Mouse (Mus musculus) limb, embryonic 11.5 days (tissue): Measurements from ENCODE around the gene Ttll12. TPM values are rescaled to one million over a fixed set of nuclear protein-coding genes. Genes with fewer than 3 reads are reported as not detected.
A peak's percentile ranks its signal among the peaks of the same experiment; 100 is the strongest.

ENCODE experiments used
- ATAC-seq: fragments of 200-750 bp; cut with Nextera tagmentation; 2 replicates; pipeline ENCODE4 v1.8.0; 2017; ENCODE audit warnings: low read depth; ENCODE audit not compliant: insufficient number of reproducible peaks, low FRiP score, low TSS enrichment
- DNase-seq: peaks from one replicate; pipeline ENCODE4 v3.0.0-alpha.2; 2015; ENCODE audit warnings: low spot score
- H3K27ac ChIP-seq: fragments of 300-500 bp; sonication (generic); replicated peaks from 2 replicates; pipeline ENCODE4 v1.5.1; 2014; ENCODE audit warnings: low read depth, mild to moderate bottlenecking, low read length
- H3K27me3 ChIP-seq: fragments of 300-500 bp; sonication (generic); 2 replicates; pipeline ENCODE4 v1.6.1; 2014; ENCODE audit warnings: mild to moderate bottlenecking, low read length, mixed read lengths; ENCODE audit not compliant: control insufficient read depth, insufficient read depth
- H3K36me3 ChIP-seq: fragments of 300-500 bp; sonication (generic); 2 replicates; pipeline ENCODE4 v1.6.1; 2014; ENCODE audit warnings: mild to moderate bottlenecking, low read length, moderate library complexity, mixed read lengths; ENCODE audit not compliant: control insufficient read depth, insufficient read depth
- H3K4me1 ChIP-seq: fragments of 300-500 bp; sonication (generic); 2 replicates; pipeline ENCODE4 v1.6.1; 2014; ENCODE audit warnings: low read length, mixed read lengths; ENCODE audit not compliant: control insufficient read depth, insufficient read depth
- H3K4me2 ChIP-seq: fragments of 300-500 bp; sonication (generic); 2 replicates; pipeline ENCODE4 v1.6.1; 2014; ENCODE audit warnings: low read depth, mild to moderate bottlenecking, moderate library complexity; ENCODE audit not compliant: severe bottlenecking
- H3K4me3 ChIP-seq: fragments of 300-500 bp; sonication (generic); 2 replicates; pipeline ENCODE4 v1.5.1; 2014; ENCODE audit warnings: low read depth, low read length
- H3K9ac ChIP-seq: fragments of 300-500 bp; sonication (generic); 2 replicates; pipeline ENCODE4 v1.6.1; 2014; ENCODE audit warnings: mild to moderate bottlenecking, low read length
- H3K9me3 ChIP-seq: fragments of 300-500 bp; sonication (generic); 2 replicates; pipeline ENCODE4 v1.6.1; 2016; ENCODE audit warnings: low read length; ENCODE audit not compliant: control insufficient read depth
- WGBS: fragments of 180-500 bp; shearing (Covaris S2); extraction: QIAGEN DNeasy Blood & Tissue Kit; methylation state at CpG from one replicate; pipeline ENCODE4 v1.1.7; 2014; 5-methylcytosine and 5-hydroxymethylcytosine counted together
- polyA plus RNA-seq: library from polyadenylated mRNA; unstranded; fragments of >200 nt; fragmentation: Nextera tagmentation; extraction: Ambion mirVana; gene quantifications from 2 replicates; pipeline ENCODE4 v1.2.1, GENCODE M21; 2014

Gene Ttll12
- polyA plus RNA-seq, 1 experiment from 2014 or later: 59.1 TPM

DNA sequence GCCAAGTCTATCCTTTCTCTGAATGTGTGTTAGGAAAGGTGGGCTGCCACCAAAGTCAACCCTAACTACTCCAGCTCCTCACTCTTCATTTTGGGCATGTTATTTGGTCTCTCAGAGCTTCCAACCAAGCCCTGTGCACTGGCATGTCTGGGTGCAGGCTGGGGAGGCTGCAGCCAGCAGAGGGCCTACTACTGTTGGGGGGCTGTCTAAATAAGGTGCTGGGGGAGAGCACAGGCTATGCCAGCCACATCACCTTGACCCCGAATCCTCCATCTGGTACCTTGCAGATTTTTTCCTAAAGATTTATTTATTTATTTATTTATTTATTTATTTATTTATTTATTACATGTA lies 8.1 kb upstream of the Ttll12 start:
- Histone ChIP-seq H3K9ac (no peak overlapping the region), H3K9me3 (no peaks in the 10 kb centered on the region), H3K27ac (no peak overlapping the region), H3K36me3 (peaks cover 2% of the 10 kb centered on the region; the same call in 1 of the 2 replicates), H3K4me3 (no peak overlapping the region), H3K27me3 (no peaks in the 10 kb centered on the region), H3K4me1 (no peaks in the 10 kb centered on the region), H3K4me2 (no peak overlapping the region)
- no peak for ATAC-seq
- no peak for DNase-seq
- 95% methylated on average over 1 of the region's 1 CpGs for WGBS

DNA sequence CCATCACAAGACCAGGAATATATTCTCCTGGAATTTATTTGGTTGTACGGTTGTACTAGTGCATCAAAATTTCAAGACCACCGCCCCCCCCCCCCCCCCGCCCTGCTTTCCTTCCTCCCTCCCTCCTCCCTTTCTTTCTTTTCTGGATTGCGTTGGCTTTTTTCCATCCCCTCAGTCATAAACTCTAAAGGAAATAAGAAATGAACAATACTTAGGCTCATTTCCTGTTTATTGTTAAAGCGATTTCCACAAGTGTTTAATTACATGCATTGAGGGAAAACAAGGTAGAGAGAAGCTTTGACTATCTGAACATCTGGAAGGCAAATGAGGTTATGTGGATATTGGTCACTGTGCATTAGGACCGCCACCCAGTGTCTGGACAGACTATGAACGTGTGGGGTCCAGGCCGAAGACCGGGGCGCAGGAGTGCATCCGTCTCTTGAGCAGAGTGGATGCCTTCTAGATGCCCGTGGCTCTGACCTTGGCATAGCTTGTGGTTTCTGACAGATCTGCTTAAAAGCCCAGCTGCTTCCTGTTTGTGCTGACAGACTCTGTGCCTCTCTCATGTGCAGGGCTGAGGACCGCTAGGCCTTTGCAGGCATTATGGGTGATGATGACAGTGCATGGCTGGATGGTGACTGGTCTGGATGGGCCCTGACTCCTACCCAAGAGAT lies 7.6 kb upstream of the Ttll12 start:
- Histone ChIP-seq H3K27me3 (no peaks in the 10 kb centered on the region), H3K4me1 (no peaks in the 10 kb centered on the region), H3K9ac (no peak overlapping the region), H3K36me3 (peaks cover 2% of the 10 kb centered on the region; the same call in 1 of the 2 replicates), H3K4me2 (no peak overlapping the region), H3K27ac (no peak overlapping the region), H3K4me3 (no peak overlapping the region), H3K9me3 (no peaks in the 10 kb centered on the region)
- ATAC-seq: no peak
- WGBS: 73% methylated on average over 13 of the region's 13 CpGs
- no peak for DNase-seq

DNA sequence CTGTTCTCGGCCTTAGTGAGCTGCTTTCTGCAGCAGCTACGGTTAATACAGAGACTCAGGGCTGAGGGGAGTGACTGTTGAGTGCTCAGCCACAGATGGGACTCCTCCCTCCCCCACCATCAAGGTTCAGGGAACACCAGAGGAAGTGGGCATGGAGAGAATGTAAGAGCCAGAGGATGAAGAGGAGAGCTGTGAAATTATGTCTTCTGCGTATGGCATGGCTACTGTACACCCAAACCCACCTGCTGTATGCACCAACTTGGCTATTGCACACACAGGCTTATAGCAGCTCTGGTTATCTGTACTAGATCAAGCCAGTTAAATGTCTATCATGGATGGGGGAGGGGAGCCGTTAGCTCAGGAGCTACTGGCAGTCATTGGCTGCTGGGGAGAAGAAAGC lies 6.2 kb upstream of the Ttll12 start:
- Histone ChIP-seq H3K4me1 (no peaks in the 10 kb centered on the region), H3K9me3 (no peaks in the 10 kb centered on the region), H3K27ac (no peak overlapping the region), H3K4me2 (no peak overlapping the region), H3K4me3 (no peak overlapping the region), H3K9ac (no peak overlapping the region), H3K27me3 (no peaks in the 10 kb centered on the region), H3K36me3 (peaks cover 2% of the 10 kb centered on the region; the same call in 1 of the 2 replicates)
- WGBS: 74% methylated on average over 4 of the region's 4 CpGs
- DNase-seq (no peak), ATAC-seq (no peak)

GRCm38 (mm10) chr15:83596833-83597232 lies 1.9 kb upstream of the Ttll12 start:
- no peak for DNase-seq
- Histone ChIP-seq H3K9me3 (no peaks in the 10 kb centered on the region), H3K27ac (no peak overlapping the region), H3K36me3 (no peaks in the 10 kb centered on the region), H3K9ac (no peak overlapping the region), H3K27me3 (no peaks in the 10 kb centered on the region), H3K4me2 (no peak overlapping the region), H3K4me1 (peaks cover 11% of the 10 kb centered on the region), H3K4me3 (no peak overlapping the region)
- WGBS: 90% methylated on average over 4 of the region's 4 CpGs
- ATAC-seq: no peak

GRCm38 (mm10) chr15:83595364-83595711 lies 381 bp upstream of the Ttll12 start:
- Histone ChIP-seq H3K9me3 (no peaks in the 10 kb centered on the region), H3K4me2 (peak overlapping the region; percentile 92; the same call in 1 of the 2 replicates), H3K27ac (no peak overlapping the region), H3K36me3 (no peaks in the 10 kb centered on the region), H3K4me3 (peak overlapping the region; percentile 87), H3K4me1 (peaks cover 11% of the 10 kb centered on the region), H3K27me3 (no peaks in the 10 kb centered on the region), H3K9ac (peak overlapping the region; percentile 83; the same call in 1 of the 2 replicates)
- DNase-seq (no peak), ATAC-seq (no peak)
- WGBS: 39% methylated on average over 7 of the region's 7 CpGs

DNA sequence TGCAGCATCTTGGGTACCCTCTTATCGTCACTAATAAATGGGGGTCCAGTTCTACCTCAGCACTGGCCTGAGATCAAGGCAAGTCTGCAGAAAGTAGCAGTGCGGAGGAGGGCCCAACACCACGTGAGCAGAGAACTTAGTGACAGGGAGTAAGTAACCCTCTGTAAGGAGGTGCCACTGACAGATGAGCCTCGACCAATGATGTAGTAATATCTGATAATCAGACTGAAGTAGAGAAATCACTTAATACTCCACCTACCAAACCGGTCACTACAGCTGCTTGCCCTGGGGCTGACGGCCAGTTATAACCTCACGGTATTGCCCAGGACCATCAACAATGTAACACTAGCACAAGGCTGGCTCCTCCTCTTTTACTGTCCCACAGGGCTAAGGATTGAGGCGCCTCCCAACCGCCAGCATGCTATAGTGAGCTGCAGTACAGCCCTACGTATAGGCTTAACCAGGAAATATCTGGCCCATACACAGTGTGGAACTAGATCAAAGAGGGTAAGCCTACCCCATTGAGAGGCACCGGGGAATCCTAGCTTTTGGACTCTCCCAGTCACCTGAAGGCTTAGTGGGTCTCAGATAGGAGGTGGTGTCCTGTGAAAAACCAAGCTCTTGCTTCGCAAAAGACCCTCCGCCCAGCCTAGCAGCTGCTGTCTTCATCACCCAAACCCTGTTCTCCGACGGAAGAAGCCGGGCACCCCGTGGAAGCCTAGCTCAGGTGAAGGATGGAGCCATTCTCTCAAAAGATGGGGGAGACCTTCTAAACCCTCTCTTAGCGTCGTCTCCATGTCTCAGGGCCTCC lies 1.1 kb downstream of the Ttll12 start:
- Histone ChIP-seq H3K27me3 (no peaks in the 10 kb centered on the region), H3K36me3 (peaks cover 2% of the 10 kb centered on the region; the same call in 1 of the 2 replicates), H3K9ac (peak overlapping the region; percentile 83), H3K4me1 (peaks cover 11% of the 10 kb centered on the region), H3K27ac (peak overlapping the region; percentile 30; the same call in 1 of the 2 replicates), H3K9me3 (no peaks in the 10 kb centered on the region), H3K4me2 (peak overlapping the region; percentile 92), H3K4me3 (peak overlapping the region; percentile 87)
- DNase-seq (peak; percentile 41), ATAC-seq (peak; percentile 44; the same call in 1 of the 2 replicates)
- 9% methylated on average over 19 of the region's 19 CpGs for WGBS

DNA sequence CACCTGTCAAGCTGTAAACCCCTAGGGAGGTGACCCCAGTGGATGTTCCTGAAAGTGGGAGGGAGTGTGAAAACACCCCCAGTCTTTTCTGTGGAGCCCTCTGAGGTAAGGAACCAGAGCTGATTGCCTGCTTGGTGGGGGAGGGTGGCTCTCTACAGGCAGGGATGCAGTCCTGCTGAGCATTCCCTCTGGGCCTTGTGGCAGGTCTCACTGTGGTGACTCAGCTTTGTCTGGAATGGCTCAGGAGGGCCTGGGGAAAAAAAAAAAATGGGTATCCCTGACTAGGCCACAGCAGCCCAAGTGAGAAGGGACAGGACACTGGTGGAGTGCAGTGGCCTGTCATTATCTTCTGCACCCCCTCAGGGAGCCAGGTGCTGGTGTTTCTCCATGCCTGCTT lies 1.8 kb downstream of the Ttll12 start:
- Histone ChIP-seq H3K9ac (no peak overlapping the region), H3K4me2 (peak overlapping the region; percentile 92; the same call in 1 of the 2 replicates), H3K36me3 (peaks cover 5% of the 10 kb centered on the region; the same call in 1 of the 2 replicates), H3K4me3 (no peak overlapping the region), H3K27me3 (no peaks in the 10 kb centered on the region), H3K9me3 (no peaks in the 10 kb centered on the region), H3K4me1 (peaks cover 11% of the 10 kb centered on the region), H3K27ac (no peak overlapping the region)
- ATAC-seq: no peak
- DNase-seq: no peak

GRCm38 (mm10) chr15:83592260-83593188 lies 2.4 kb downstream of the Ttll12 start:
- no peak overlapping the region for H3K4me3 ChIP-seq

More at GRCm38 (mm10) chr15:83592260-83593188, 2.4 kb downstream of the Ttll12 start:
- ATAC-seq (no peak), DNase-seq (no peak)
- H3K9me3 ChIP-seq: no peaks in the 10 kb centered on the region
- H3K9ac ChIP-seq: no peak overlapping the region
- no peak overlapping the region for H3K27ac ChIP-seq
- no peak overlapping the region for H3K4me2 ChIP-seq
- H3K4me1 ChIP-seq: peaks cover 11% of the 10 kb centered on the region
- H3K36me3 ChIP-seq: peaks cover 7% of the 10 kb centered on the region; the same call in 1 of the 2 replicates
- WGBS: 77% methylated on average over 8 of the region's 8 CpGs
- H3K27me3 ChIP-seq: no peaks in the 10 kb centered on the region
